Mouse (Mus musculus) heart, embryonic 13.5 days (tissue): ENCODE data around the gene Sumo1. TPM values are rescaled to one million over a fixed set of nuclear protein-coding genes. Genes with fewer than 3 reads are reported as not detected.
"Not testable (repeated sequence)": the region's sequence is repeated elsewhere in the genome, so short reads cannot be mapped to it uniquely, and the experiment has no call there.

Experiments used
- ATAC-seq: fragments of 200-750 bp; cut with Nextera tagmentation; 2 replicates; pipeline ENCODE4 v1.8.0; 2017; ENCODE audit warnings: moderate TSS enrichment; ENCODE audit not compliant: insufficient number of reproducible peaks, low FRiP score, low TSS enrichment; ENCODE audit errors: extremely low read depth
- H3K27ac ChIP-seq: fragments of 300-500 bp; sonication (generic); replicated peaks from 2 replicates; pipeline ENCODE4 v1.5.1; 2015; ENCODE audit warnings: moderate library complexity, mild to moderate bottlenecking, inconsistent platforms
- H3K27me3 ChIP-seq: fragments of 300-500 bp; sonication (generic); replicated peaks from 2 replicates; pipeline ENCODE4 v1.6.1; 2015; ENCODE audit warnings: mild to moderate bottlenecking, inconsistent platforms
- H3K36me3 ChIP-seq: fragments of 300-500 bp; sonication (generic); 2 replicates; pipeline ENCODE4 v1.6.1; 2015; ENCODE audit warnings: mild to moderate bottlenecking, inconsistent platforms
- H3K4me1 ChIP-seq: fragments of 300-500 bp; sonication (generic); 2 replicates; pipeline ENCODE4 v1.6.1; 2015; ENCODE audit warnings: inconsistent platforms
- H3K4me2 ChIP-seq: fragments of 300-500 bp; sonication (generic); 2 replicates; pipeline ENCODE4 v1.6.1; 2015; ENCODE audit warnings: inconsistent platforms, mild to moderate bottlenecking, moderate library complexity
- H3K4me3 ChIP-seq: fragments of 300-500 bp; sonication (generic); 2 replicates; pipeline ENCODE4 v1.5.1; 2015; ENCODE audit warnings: moderate library complexity, mild to moderate bottlenecking, inconsistent platforms
- H3K9ac ChIP-seq: fragments of 300-500 bp; sonication (generic); 2 replicates; pipeline ENCODE4 v1.6.1; 2015; ENCODE audit warnings: inconsistent platforms, mild to moderate bottlenecking, moderate library complexity
- H3K9me3 ChIP-seq: fragments of 300-500 bp; sonication (generic); 2 replicates; pipeline ENCODE4 v1.6.1; 2016; ENCODE audit warnings: inconsistent platforms
- WGBS: fragments of 180-500 bp; shearing (Covaris S2); methylation state at CpG from one replicate; pipeline ENCODE4 v1.1.7; 2015; ENCODE audit warnings: mixed read lengths; 5-methylcytosine and 5-hydroxymethylcytosine counted together
- polyA plus RNA-seq: library from polyadenylated mRNA; unstranded; fragments of >200 nt; fragmentation: Nextera tagmentation; extraction: Ambion mirVana; gene quantifications from 2 replicates; pipeline ENCODE4 v1.2.1, GENCODE M21; 2015

Gene Sumo1
- polyA plus RNA-seq, 1 experiment from 2014 or later = 223 TPM

DNA sequence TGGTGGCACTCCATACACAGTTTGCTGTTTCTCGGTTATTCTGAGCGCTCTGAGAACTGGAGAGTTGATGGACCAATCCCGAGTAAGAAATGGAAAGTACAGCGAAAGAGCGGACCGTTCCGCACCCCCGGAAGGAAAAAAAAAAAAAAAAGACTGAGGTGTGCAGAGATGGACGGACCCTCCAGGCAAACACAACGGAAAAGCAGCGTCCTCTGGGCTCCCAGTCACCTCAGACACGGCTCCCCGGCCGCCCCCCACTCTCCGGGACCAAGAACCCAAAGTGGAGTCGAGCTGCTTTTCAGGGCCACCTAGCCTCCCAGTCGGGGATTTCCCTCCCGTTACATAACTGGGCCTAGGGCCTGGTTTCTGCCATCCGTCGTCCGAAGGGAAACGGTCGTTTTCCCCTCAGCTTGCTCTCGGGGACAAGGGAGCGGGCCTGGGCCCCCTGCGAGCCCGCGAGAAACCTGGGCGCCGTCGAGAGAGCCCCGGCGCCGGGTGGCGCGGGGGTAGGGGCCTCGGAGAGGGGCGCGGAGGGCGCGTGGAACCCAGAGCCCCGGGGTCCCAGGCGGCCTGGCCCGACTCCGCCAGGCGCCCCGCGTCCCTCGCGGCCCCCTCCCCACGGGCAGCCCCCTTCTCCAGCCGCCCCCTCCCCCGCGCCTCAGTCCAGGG, 538 bp downstream of the Sumo1 start:
- peak; percentile 41; the same call in 1 of the 2 replicates for ATAC-seq
- under 1% methylated on average over 39 of the region's 54 CpGs for WGBS
- Histone ChIP-seq H3K9ac (peak overlapping the region; percentile 99), H3K9me3 (no peaks in the 10 kb centered on the region), H3K4me3 (peak overlapping the region; percentile 90), H3K27ac (peak overlapping the region; percentile 95), H3K4me1 (peaks cover 24% of the 10 kb centered on the region), H3K36me3 (peaks cover 9% of the 10 kb centered on the region), H3K27me3 (no peaks in the 10 kb centered on the region), H3K4me2 (peak overlapping the region; percentile 81)

GRCm38 (mm10) chr1:59668871-59669270, 1.8 kb downstream of the Sumo1 start:
- no peak for ATAC-seq
- WGBS = 75% methylated on average over 2 of the region's 2 CpGs
- peak overlapping the region; percentile 81 for H3K4me2 ChIP-seq
- H3K4me1 ChIP-seq = peaks cover 24% of the 10 kb centered on the region
- no peak overlapping the region for H3K27ac ChIP-seq
- H3K36me3 ChIP-seq = peaks cover 6% of the 10 kb centered on the region
- peak overlapping the region; percentile 90 for H3K4me3 ChIP-seq
- H3K27me3 ChIP-seq = no peaks in the 10 kb centered on the region
- H3K9me3 ChIP-seq = no peaks in the 10 kb centered on the region
- no peak overlapping the region for H3K9ac ChIP-seq

GRCm38 (mm10) chr1:59663456-59664135, 7.0 kb downstream of the Sumo1 start:
- H3K4me1 ChIP-seq = peaks cover 12% of the 10 kb centered on the region
- H3K27me3 ChIP-seq = no peaks in the 10 kb centered on the region
- 74% methylated on average over 3 of the region's 3 CpGs for WGBS
- H3K4me3 ChIP-seq = no peak overlapping the region
- H3K4me2 ChIP-seq = no peak overlapping the region
- H3K9me3 ChIP-seq = no peaks in the 10 kb centered on the region
- no peak overlapping the region for H3K9ac ChIP-seq
- no peak overlapping the region for H3K27ac ChIP-seq
- peaks cover 7% of the 10 kb centered on the region for H3K36me3 ChIP-seq
- no peak for ATAC-seq

DNA sequence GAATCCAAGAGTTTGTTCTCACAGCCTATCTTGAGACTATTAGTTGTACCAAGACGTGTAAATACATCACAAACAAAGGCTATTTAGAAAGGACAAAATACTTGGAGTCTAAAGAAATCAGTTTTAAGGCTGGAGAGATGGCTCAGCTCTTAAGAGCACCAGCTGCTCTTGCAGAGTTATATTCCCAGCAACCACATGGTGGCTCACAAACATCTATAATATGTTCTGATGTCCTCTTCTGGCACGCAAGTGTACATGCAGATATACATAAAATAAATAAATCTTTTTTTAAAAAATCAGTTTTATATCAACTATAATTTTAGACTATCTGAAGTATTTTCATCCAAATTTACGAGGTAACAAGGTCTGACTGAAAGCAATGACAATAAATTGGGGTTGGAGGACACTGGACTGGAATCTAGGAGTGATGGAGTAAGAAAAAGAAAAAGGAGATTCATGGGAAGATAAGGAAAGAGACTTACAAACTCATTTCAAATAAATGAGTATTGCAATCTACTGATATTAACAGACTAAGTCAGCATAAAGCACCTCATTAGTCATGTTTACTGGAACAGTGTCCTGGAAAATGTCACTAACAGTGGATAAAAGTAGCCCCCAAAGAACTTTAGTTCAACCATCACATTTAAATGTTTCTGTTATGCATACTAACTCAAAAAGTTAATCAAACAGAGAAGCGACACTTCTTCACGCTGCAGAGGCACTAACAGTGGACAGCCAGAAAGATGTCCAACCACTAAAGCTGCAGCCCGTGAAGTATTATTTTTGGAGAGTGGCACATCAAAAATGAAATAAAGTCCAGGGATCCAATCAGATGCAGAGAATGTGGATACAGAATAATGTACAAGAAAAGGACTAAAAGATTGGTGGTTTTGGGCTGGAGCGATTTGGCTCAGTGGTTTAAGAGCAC, 14.1 kb downstream of the Sumo1 start:
- H3K36me3 ChIP-seq = peaks cover 34% of the 10 kb centered on the region
- H3K4me2 ChIP-seq = no peak overlapping the region
- WGBS = 80% methylated on average over 7 of the region's 7 CpGs
- H3K4me1 ChIP-seq = no peaks in the 10 kb centered on the region
- H3K27ac ChIP-seq = no peak overlapping the region
- no peaks in the 10 kb centered on the region for H3K9me3 ChIP-seq
- no peaks in the 10 kb centered on the region for H3K27me3 ChIP-seq
- no peak overlapping the region for H3K9ac ChIP-seq
- no peak overlapping the region for H3K4me3 ChIP-seq
- ATAC-seq = no peak

GRCm38 (mm10) chr1:59653243-59653911, 17.3 kb downstream of the Sumo1 start:
- no peak overlapping the region for H3K4me3 ChIP-seq
- no peak overlapping the region for H3K27ac ChIP-seq
- H3K4me1 ChIP-seq = no peaks in the 10 kb centered on the region
- 92% methylated on average over 3 of the region's 3 CpGs for WGBS
- ATAC-seq = no peak
- no peak overlapping the region for H3K4me2 ChIP-seq
- H3K36me3 ChIP-seq = peaks cover 52% of the 10 kb centered on the region
- no peaks in the 10 kb centered on the region for H3K27me3 ChIP-seq
- no peak overlapping the region for H3K9ac ChIP-seq
- H3K9me3 ChIP-seq = no peaks in the 10 kb centered on the region

DNA sequence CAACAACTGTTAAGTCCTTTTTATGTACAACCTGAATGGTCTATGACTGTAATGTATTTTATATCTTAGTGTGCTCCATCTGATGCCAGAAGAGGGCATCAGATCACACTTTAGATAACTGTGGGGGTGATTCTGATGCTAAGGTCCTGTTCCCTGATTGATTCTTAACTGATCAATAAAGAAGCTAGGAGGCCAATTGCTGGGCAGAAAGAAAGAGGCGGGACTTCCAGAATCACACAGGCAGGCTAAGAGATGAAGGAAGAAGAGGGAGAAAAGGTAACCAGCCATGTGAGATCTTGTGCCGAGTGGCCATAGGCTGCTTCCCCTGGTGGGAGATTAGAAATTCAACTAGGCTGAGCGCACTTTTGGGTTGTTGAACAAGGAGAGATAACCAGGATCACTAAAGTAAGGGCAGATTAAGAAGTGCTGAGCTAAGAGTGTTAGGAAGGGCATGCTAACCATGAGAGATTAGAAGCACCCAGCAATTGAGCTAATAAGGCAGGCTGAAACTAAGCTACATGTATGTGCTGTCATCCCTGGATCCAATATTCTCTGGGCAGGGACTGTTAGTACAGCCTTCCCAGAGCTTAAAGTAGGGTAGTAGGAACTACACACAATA, 19.3 kb downstream of the Sumo1 start:
- 77% methylated on average over 3 of the region's 3 CpGs for WGBS
- no peak for ATAC-seq
- H3K36me3 ChIP-seq = peaks cover 73% of the 10 kb centered on the region

DNA sequence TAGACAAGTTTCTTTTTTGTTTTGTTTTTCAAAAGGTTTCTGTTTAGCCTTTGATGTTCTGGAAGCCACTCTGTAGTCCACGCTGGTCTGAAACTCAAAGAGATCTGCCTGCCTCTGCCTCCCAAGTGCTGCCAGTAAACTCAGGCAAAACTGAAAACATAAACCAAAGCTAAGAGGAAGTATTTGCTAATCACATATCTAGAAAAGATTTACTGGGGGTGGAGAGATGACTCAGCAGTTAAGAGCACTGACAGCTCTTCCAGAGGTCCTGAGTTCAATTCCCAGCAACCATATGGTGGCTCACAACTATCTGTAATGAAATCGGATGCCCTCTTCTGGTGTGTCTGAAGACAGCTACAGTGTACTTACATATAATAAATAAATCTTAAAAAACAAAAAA, 24.1 kb downstream of the Sumo1 start:
- not testable (repeated sequence) for H3K4me1 ChIP-seq, H3K9ac ChIP-seq, ATAC-seq, H3K27ac ChIP-seq, H3K27me3 ChIP-seq, H3K4me3 ChIP-seq, H3K9me3 ChIP-seq, H3K4me2 ChIP-seq
- H3K36me3 ChIP-seq = peaks cover 70% of the 10 kb centered on the region
- WGBS = 84% methylated on average over 2 of the region's 2 CpGs

More for the DNA sequence above, 19.3 kb downstream of the Sumo1 start:
- Histone ChIP-seq H3K9me3 (no peaks in the 10 kb centered on the region), H3K27ac (no peak overlapping the region), H3K9ac (no peak overlapping the region), H3K4me2 (no peak overlapping the region), H3K4me1 (no peaks in the 10 kb centered on the region), H3K4me3 (no peak overlapping the region), H3K27me3 (no peaks in the 10 kb centered on the region)

GRCm38 (mm10) chr1:59642488-59642887, 28.1 kb downstream of the Sumo1 start:
- H3K36me3 ChIP-seq = peaks cover 53% of the 10 kb centered on the region
- H3K4me2 ChIP-seq = no peak overlapping the region
- H3K4me1 ChIP-seq = no peaks in the 10 kb centered on the region
- WGBS = 39% methylated on average over 1 of the region's 1 CpGs
- ATAC-seq = no peak
- H3K9ac ChIP-seq = no peak overlapping the region
- H3K27me3 ChIP-seq = no peaks in the 10 kb centered on the region
- no peak overlapping the region for H3K27ac ChIP-seq
- no peaks in the 10 kb centered on the region for H3K9me3 ChIP-seq
- no peak overlapping the region for H3K4me3 ChIP-seq

GRCm38 (mm10) chr1:59638371-59638770, 32.3 kb downstream of the Sumo1 start:
- 81% methylated on average over 3 of the region's 3 CpGs for WGBS
- ATAC-seq = no peak

DNA sequence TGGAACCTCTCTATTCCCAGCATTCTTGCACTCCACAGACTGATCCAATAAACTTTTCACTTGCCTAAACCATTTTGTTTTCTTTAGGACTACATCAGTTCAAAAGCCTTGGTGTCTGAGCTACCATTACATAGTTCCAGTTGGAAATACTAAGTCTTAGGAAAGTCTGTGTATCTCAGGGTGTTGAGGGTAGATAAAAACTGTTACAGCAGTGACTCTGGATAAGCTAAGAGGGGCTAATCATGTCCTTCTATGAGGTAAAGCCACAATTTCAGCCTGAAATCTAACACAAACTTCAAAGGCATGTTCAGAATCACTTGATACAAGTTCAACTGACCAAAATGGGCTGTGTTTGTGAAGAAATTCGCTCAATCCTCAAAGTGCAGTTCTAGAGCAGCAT, 34.3 kb downstream of the Sumo1 start:
- 59% methylated on average over 1 of the region's 1 CpGs for WGBS

More at GRCm38 (mm10) chr1:59638371-59638770, 32.3 kb downstream of the Sumo1 start:
- no peak overlapping the region for H3K4me2 ChIP-seq
- no peaks in the 10 kb centered on the region for H3K27me3 ChIP-seq
- no peak overlapping the region for H3K27ac ChIP-seq
- H3K4me3 ChIP-seq = no peak overlapping the region
- peaks cover 32% of the 10 kb centered on the region for H3K36me3 ChIP-seq
- H3K9me3 ChIP-seq = no peaks in the 10 kb centered on the region
- H3K4me1 ChIP-seq = peaks cover 8% of the 10 kb centered on the region
- H3K9ac ChIP-seq = no peak overlapping the region

More for the DNA sequence above, 34.3 kb downstream of the Sumo1 start:
- Histone ChIP-seq H3K27ac (no peak overlapping the region), H3K27me3 (no peaks in the 10 kb centered on the region), H3K4me1 (peaks cover 16% of the 10 kb centered on the region), H3K36me3 (peaks cover 13% of the 10 kb centered on the region), H3K9ac (no peak overlapping the region), H3K4me3 (no peak overlapping the region), H3K9me3 (no peaks in the 10 kb centered on the region), H3K4me2 (no peak overlapping the region)
- ATAC-seq = no peak
